Mouse (Mus musculus) CH12.LX (cell line): ENCODE measurements around the gene Chuk. TPM values are rescaled to one million over a fixed set of nuclear protein-coding genes. Genes with fewer than 3 reads are reported as not detected.

Source experiments
- DNase-seq: peaks from one replicate; pipeline ENCODE4 v3.0.0-alpha.2; 2013; ENCODE audit errors: extremely low read depth
- H3K27ac ChIP-seq: 2 replicates; pipeline ENCODE4 v1.5.1; 2012; ENCODE audit warnings: low read depth, mild to moderate bottlenecking, control low read depth, moderate library complexity; ENCODE audit not compliant: insufficient read depth
- H3K27me3 ChIP-seq: replicated peaks from 2 replicates; pipeline ENCODE3; 2012; ENCODE audit warnings: inconsistent platforms
- H3K36me3 ChIP-seq, 2 experiments: replicated peaks in 1 of 2; 2 replicates each; pipeline versions ENCODE3 to v1.6.1; 2012; ENCODE audit warnings: inconsistent platforms in 1 of 2, low read length in 1 of 2, mild to moderate bottlenecking in 1 of 2, mixed read lengths in 1 of 2, moderate library complexity in 1 of 2; ENCODE audit not compliant: control insufficient read depth in 1 of 2, insufficient read depth in 1 of 2
- H3K4me1 ChIP-seq, 2 experiments: 2 replicates each; pipeline ENCODE4 v1.6.1; 2012; ENCODE audit warnings: inconsistent platforms in 1 of 2, moderate library complexity in 1 of 2; ENCODE audit not compliant: insufficient read depth in 2 of 2, control insufficient read depth in 1 of 2
- H3K4me2 ChIP-seq: 2 replicates; pipeline ENCODE4 v1.6.1; 2012; ENCODE audit warnings: low read depth, mild to moderate bottlenecking, control low read depth; ENCODE audit not compliant: poor library complexity, insufficient read depth, severe bottlenecking
- H3K4me3 ChIP-seq, 3 experiments: fragments of 150-350 bp in 1 of 3; sonication (generic) in 1 of 3; replicated peaks in 1 of 3; 2 replicates each; pipeline versions ENCODE3 to v1.5.1; 2011 to 2012; ENCODE audit warnings: low read depth in 2 of 3, low read length in 2 of 3, mild to moderate bottlenecking in 2 of 3, moderate library complexity in 2 of 3, control low read depth in 1 of 3, improper control_type of control experiment in 1 of 3, inconsistent platforms in 1 of 3, mixed read lengths in 1 of 3; ENCODE audit not compliant: poor library complexity in 1 of 3
- H3K79me2 ChIP-seq: replicated peaks from 2 replicates; pipeline ENCODE4 v1.6.1; 2012; ENCODE audit warnings: mild to moderate bottlenecking, moderate library complexity; ENCODE audit not compliant: control insufficient read depth, poor library complexity, insufficient read depth, severe bottlenecking; ENCODE audit errors: extremely low read depth
- H3K9ac ChIP-seq: 2 replicates; pipeline ENCODE4 v1.6.1; 2012; ENCODE audit warnings: low read depth, mild to moderate bottlenecking, control low read depth, moderate library complexity; ENCODE audit not compliant: insufficient read depth
- H3K9me3 ChIP-seq: replicated peaks from 2 replicates; pipeline ENCODE3; 2012; ENCODE audit warnings: low read length, inconsistent platforms, mixed read lengths
- BHLHE40 ChIP-seq: IDR thresholded peaks from 2 replicates; pipeline ENCODE4 v1.6.1; 2011; ENCODE audit warnings: mild to moderate bottlenecking, low read depth, low read length, improper control_type of control experiment
- CHD1 ChIP-seq: IDR thresholded peaks from 2 replicates; pipeline ENCODE4 v1.6.1; 2012; ENCODE audit warnings: low read depth, low read length, improper control_type of control experiment, inconsistent platforms
- CTCF ChIP-seq, 2 experiments: IDR thresholded peaks in 1 of 2; conservative IDR thresholded peaks in 1 of 2; 2 replicates each; pipeline ENCODE4 v1.5.1; 2011 to 2012; ENCODE audit warnings: low read depth in 2 of 2, low read length in 2 of 2, improper control_type of control experiment in 1 of 2, inconsistent platforms in 1 of 2, mild to moderate bottlenecking in 1 of 2, moderate library complexity in 1 of 2
- ELF1 ChIP-seq: IDR thresholded peaks from 2 replicates; pipeline ENCODE4 v1.6.1; 2014; ENCODE audit warnings: low read depth, mild to moderate bottlenecking, inconsistent platforms, low read length, improper control_type of control experiment
- EP300 ChIP-seq: IDR thresholded peaks from 2 replicates; pipeline ENCODE4 v1.6.1; 2011; ENCODE audit warnings: low read length, improper control_type of control experiment
- HCFC1 ChIP-seq: IDR thresholded peaks from 2 replicates; pipeline ENCODE4 v1.6.1; 2012; ENCODE audit warnings: low read depth, mild to moderate bottlenecking, inconsistent platforms, low read length, improper control_type of control experiment
- KAT2A ChIP-seq: IDR thresholded peaks from 2 replicates; pipeline ENCODE4 v1.6.1; 2012; ENCODE audit warnings: low read length, improper control_type of control experiment, inconsistent platforms; ENCODE audit not compliant: insufficient replicate concordance
- MAZ ChIP-seq: IDR thresholded peaks from 2 replicates; pipeline ENCODE4 v1.6.1; 2012; ENCODE audit warnings: low read depth, mild to moderate bottlenecking, inconsistent platforms, low read length, improper control_type of control experiment, moderate library complexity
- NELFE ChIP-seq: IDR thresholded peaks from 2 replicates; pipeline ENCODE4 v1.6.1; 2011; ENCODE audit warnings: low read depth, low read length, improper control_type of control experiment
- POLR2AphosphoS2 ChIP-seq: IDR thresholded peaks from 2 replicates; pipeline ENCODE4 v1.6.1; 2011; ENCODE audit warnings: low read depth, low read length, improper control_type of control experiment
- SMC3 ChIP-seq: IDR thresholded peaks from 2 replicates; pipeline ENCODE4 v1.6.1; 2011; ENCODE audit warnings: low read depth, low read length, improper control_type of control experiment
- USF1 ChIP-seq: IDR thresholded peaks from 2 replicates; pipeline ENCODE4 v1.6.1; 2014; ENCODE audit warnings: low read depth, mild to moderate bottlenecking, inconsistent platforms, low read length, improper control_type of control experiment
- USF2 ChIP-seq: conservative IDR thresholded peaks from 2 replicates; pipeline ENCODE4 v1.6.1; 2011; ENCODE audit warnings: low read depth, low read length, improper control_type of control experiment
- ZKSCAN1 ChIP-seq: IDR thresholded peaks from 2 replicates; pipeline ENCODE4 v1.6.1; 2012; ENCODE audit warnings: low read depth, inconsistent platforms, low read length, improper control_type of control experiment, borderline replicate concordance
- ZMIZ1 ChIP-seq: IDR thresholded peaks from 2 replicates; pipeline ENCODE4 v1.6.1; 2012; ENCODE audit warnings: low read depth, mild to moderate bottlenecking, inconsistent platforms, low read length, improper control_type of control experiment
- dilution Hi-C: fragments of 300-500 bp; cut with MboI; formaldehyde crosslinking; loops from 2 replicates; pipeline ENCODE4 v1.14.3; 2020; ENCODE audit warnings: low sequenced_read_pairs; ENCODE audit not compliant: extremely low pct_unique_long_range_greater_than_20kb, extremely low pct_ligation_motif_present
- in situ Hi-C: fragments of 300-500 bp; cut with MboI; formaldehyde crosslinking; loops from 3 replicates; pipeline ENCODE4 v1.14.3; 2019; ENCODE audit warnings: low sequenced_read_pairs, low pct_ligation_motif_present, low pct_unique_long_range_greater_than_20kb, mixed read lengths
- polyA plus RNA-seq: library from polyadenylated mRNA; unstranded; fragments of >175 nt; gene quantifications from 2 replicates; pipeline ENCODE4 v1.2.1, GENCODE M21; 2012; ENCODE audit warnings: low read depth; ENCODE audit not compliant: insufficient read length
- total RNA-seq, 2 experiments: library from RNA; depleted of rRNA; stranded (reverse); fragments of 300-350 nt in 1 of 2; fragments of >200 nt in 1 of 2; gene quantifications; 2 replicates each; pipeline ENCODE4 v1.2.3; 2012 to 2014

The Chuk gene
- total and polyA plus RNA-seq, 3 experiments = 36.9 to 82.4 (median 42.7) TPM

GRCm38 (mm10) chr19:44042121-44042520 lies 65.2 kb downstream of the Chuk start:
- no peak overlapping the region for H3K9ac ChIP-seq
- no peaks in the 10 kb centered on the region for H3K9me3 ChIP-seq
- peaks cover 44 to 70% of the 10 kb centered on the region in 2 experiments for H3K36me3 ChIP-seq
- peaks cover 2 to 71% of the 10 kb centered on the region in 2 experiments; a peak in 2 of 4 replicates for H3K4me1 ChIP-seq
- no peak for DNase-seq
- in situ Hi-C loops (no loop called here), dilution Hi-C loops (no loop called here)
- no peak overlapping the region for H3K4me2 ChIP-seq
- H3K79me2 ChIP-seq = no peaks in the 10 kb centered on the region
- no peak overlapping the region for H3K4me3 ChIP-seq
- TF ChIP-seq SMC3 (no peak), ZKSCAN1 (no peak), USF2 (no peak), POLR2AphosphoS2 (no peak), ZMIZ1 (no peak), KAT2A (no peak), BHLHE40 (no peak)
- H3K27ac ChIP-seq = no peak overlapping the region
- H3K27me3 ChIP-seq = no peaks in the 10 kb centered on the region

- Histone ChIP-seq H3K9me3 (no peaks in the 10 kb centered on the region), H3K27ac (no peak overlapping the region), H3K4me3 (no peak overlapping the region), H3K36me3 (peaks cover 22 to 52% of the 10 kb centered on the region in 2 experiments)
- dilution Hi-C loops = no loop called here
- no peak for DNase-seq
- no peak for TF ChIP-seq KAT2A
- TF ChIP-seq MAZ = no peak
- no peak for TF ChIP-seq NELFE
- no peak for TF ChIP-seq USF1
- TF ChIP-seq CTCF (conservative IDR thresholded peaks at IDR 0.05 in 1 of 2, IDR thresholded peaks at IDR 0.05 in 1 of 2; ENCODE audit: low read depth in 2 of 2, low read length in 2 of 2) = no peak
- no peak for TF ChIP-seq CHD1
- TF ChIP-seq, all 38 proteins: peak for 0
- H3K27me3 ChIP-seq = no peaks in the 10 kb centered on the region
- H3K4me1 ChIP-seq = peaks cover 0 to 10% of the 10 kb centered on the region in 2 experiments; a peak in 1 of 4 replicates
- no peaks in the 10 kb centered on the region for H3K79me2 ChIP-seq
- H3K4me2 ChIP-seq = no peak overlapping the region
- no peak overlapping the region for H3K9ac ChIP-seq
- in situ Hi-C loops = no loop called here
These were observed 73.9 kb downstream of the Chuk start for GRCm38 (mm10) chr19:44033396-44033795.

GRCm38 (mm10) chr19:44032046-44032744 lies 75.1 kb downstream of the Chuk start:
- Histone ChIP-seq H3K36me3 (peaks cover 14 to 40% of the 10 kb centered on the region in 2 experiments), H3K4me1 (peaks cover 0 to 2% of the 10 kb centered on the region in 2 experiments; a peak in 2 of 4 replicates), H3K27ac (no peak overlapping the region), H3K9ac (no peak overlapping the region), H3K4me3 (no peak overlapping the region), H3K27me3 (no peaks in the 10 kb centered on the region), H3K9me3 (no peaks in the 10 kb centered on the region), H3K79me2 (no peaks in the 10 kb centered on the region), H3K4me2 (no peak overlapping the region)
- no peak for TF ChIP-seq EP300
- TF ChIP-seq ELF1 = no peak
- no peak for TF ChIP-seq HCFC1
- dilution Hi-C loops (no loop called here), in situ Hi-C loops (no loop called here)
- DNase-seq = no peak
